Mouse (Mus musculus) spleen, adult 2 months (tissue): ENCODE measurements around the gene Sgcd. TPM values are rescaled to one million over a fixed set of nuclear protein-coding genes. Genes with fewer than 3 reads are reported as not detected.
"Not testable (repeated sequence)": the region's sequence is repeated elsewhere in the genome, so short reads cannot be mapped to it uniquely, and the experiment has no call there.

Source experiments
- DNase-seq, 2 experiments: peaks; one replicate each; pipeline versions ENCODE4 v3.0.0 to v3.0.0-alpha.2; 2012 to 2021; ENCODE audit warnings: low spot score in 2 of 2, low read depth in 1 of 2
- H3K27ac ChIP-seq: fragments of 200-500 bp; 2 replicates; pipeline ENCODE4 v1.5.1; 2012; ENCODE audit warnings: low read length, inconsistent platforms; ENCODE audit not compliant: insufficient read depth
- H3K27me3 ChIP-seq: fragments of 200-500 bp; 2 replicates; pipeline ENCODE4 v1.6.1; 2012; ENCODE audit warnings: mild to moderate bottlenecking, moderate library complexity, low read length, inconsistent platforms; ENCODE audit not compliant: control insufficient read depth, insufficient read depth
- H3K36me3 ChIP-seq: fragments of 200-500 bp; 2 replicates; pipeline ENCODE4 v1.6.1; 2012; ENCODE audit warnings: mild to moderate bottlenecking, low read length, inconsistent platforms; ENCODE audit not compliant: control insufficient read depth, insufficient read depth
- H3K4me1 ChIP-seq: fragments of 200-500 bp; 2 replicates; pipeline ENCODE4 v1.6.1; 2011; ENCODE audit warnings: inconsistent platforms; ENCODE audit not compliant: control insufficient read depth, insufficient read depth, insufficient read length
- H3K4me3 ChIP-seq: fragments of 200-500 bp; 2 replicates; pipeline ENCODE4 v1.5.1; 2011; ENCODE audit warnings: mild to moderate bottlenecking, inconsistent platforms; ENCODE audit not compliant: insufficient read depth, insufficient read length; ENCODE audit errors: extremely low read depth
- CTCF ChIP-seq: fragments of 200-500 bp; IDR thresholded peaks from 2 replicates; pipeline ENCODE4 v1.5.1; 2011; ENCODE audit warnings: mild to moderate bottlenecking, inconsistent platforms; ENCODE audit not compliant: insufficient read depth, insufficient read length, insufficient replicate concordance; ENCODE audit errors: extremely low read depth
- POLR2A ChIP-seq: fragments of 200-500 bp; IDR thresholded peaks from 2 replicates; pipeline ENCODE4 v1.6.1; 2011; ENCODE audit warnings: low read depth, low read length, inconsistent platforms
- WGBS: fragments of 180-500 bp; shearing (Covaris S2); methylation state at CpG from one replicate; pipeline ENCODE4 v1.1.7; 2018; 5-methylcytosine and 5-hydroxymethylcytosine counted together
- polyA plus RNA-seq: library from polyadenylated mRNA; depleted of rRNA; stranded (reverse); fragments of >200 nt; gene quantifications from 2 replicates; pipeline ENCODE4 v1.2.3, GENCODE M21; 2012

Sgcd gene
- polyA plus RNA-seq, 1 experiment, result 0.07 TPM

DNA sequence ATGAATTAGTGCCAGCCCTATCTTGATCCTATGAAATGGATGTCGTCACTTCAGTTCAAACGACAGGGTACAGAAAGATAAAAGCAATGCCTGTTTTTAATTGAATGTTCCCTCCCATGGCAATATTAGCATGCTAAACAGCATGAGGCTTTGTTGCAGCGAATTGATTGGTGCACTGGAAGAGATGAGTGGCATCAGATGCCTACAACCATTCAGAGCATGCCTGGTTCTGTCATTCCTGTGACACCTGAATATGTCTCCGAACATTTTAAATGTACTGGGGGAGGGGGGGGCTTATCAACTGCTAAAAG is 210.9 kb downstream of the Sgcd start:
- H3K27ac ChIP-seq, result no peak overlapping the region
- DNase-seq, result no peak
- WGBS, result 74% methylated on average over 4 of the region's 4 CpGs
- no peak for TF ChIP-seq POLR2A
- TF ChIP-seq CTCF, result no peak
- H3K36me3 ChIP-seq, result no peaks in the 10 kb centered on the region
- no peak overlapping the region for H3K4me3 ChIP-seq
- no peaks in the 10 kb centered on the region for H3K4me1 ChIP-seq
- no peaks in the 10 kb centered on the region for H3K27me3 ChIP-seq

DNA sequence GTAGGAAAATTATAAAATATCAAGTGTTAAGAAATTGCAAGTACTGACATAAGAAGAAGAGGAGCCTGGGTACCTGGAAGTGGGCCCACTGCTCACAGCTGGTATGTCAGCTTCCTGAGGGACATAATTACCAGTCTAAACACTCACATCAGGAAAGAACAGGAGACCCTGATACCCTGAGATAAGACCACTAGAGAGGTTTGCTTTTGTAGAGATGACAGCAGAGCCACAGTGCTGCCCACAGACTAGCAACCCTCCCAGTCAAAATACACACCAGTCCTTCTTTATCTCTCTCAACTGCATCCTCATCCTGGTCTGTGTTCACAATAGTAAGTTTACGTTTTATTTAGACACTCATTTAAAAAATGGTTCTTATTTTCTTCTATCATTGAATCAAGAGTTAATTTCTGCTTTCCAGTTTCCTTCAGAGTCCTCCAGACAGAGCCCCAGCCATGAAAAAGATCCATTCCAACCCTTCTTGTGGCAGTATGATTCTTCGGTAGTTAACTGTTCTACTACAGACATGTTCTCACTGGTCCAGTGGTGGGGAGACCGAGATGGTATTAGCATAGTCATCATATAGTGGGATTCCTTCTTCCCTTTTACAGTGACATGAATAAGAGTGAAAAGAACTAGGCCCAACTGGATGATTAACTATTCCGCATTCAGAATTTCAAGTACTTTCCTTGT is 211.4 kb downstream of the Sgcd start:
- no peak for TF ChIP-seq POLR2A
- no peak for TF ChIP-seq CTCF
- DNase-seq, result no peak
- WGBS, result 74% methylated on average over 4 of the region's 4 CpGs
- H3K36me3 ChIP-seq, result no peaks in the 10 kb centered on the region
- no peak overlapping the region for H3K27ac ChIP-seq
- H3K4me3 ChIP-seq, result no peak overlapping the region
- no peaks in the 10 kb centered on the region for H3K4me1 ChIP-seq
- no peaks in the 10 kb centered on the region for H3K27me3 ChIP-seq

DNA sequence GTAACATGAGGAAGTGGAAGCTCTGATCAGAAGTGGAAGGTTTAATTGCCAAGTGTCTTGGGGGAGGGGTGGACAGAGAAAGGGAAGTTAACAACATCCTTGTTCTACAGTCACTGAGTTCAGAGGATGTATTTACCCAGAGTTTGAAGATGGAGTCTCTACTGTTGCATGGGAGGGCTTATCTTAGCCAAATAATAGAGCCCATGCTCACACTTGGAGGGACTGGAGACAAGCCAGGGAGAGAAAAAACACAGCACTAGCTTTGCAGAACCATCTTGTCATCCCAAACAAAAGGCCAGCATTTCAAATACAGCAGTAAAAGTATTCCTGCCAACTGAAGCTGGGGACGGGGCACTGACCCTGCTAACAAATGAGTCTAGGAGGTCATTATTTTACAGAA is 212.8 kb downstream of the Sgcd start:
- Histone ChIP-seq H3K4me3 (no peak overlapping the region), H3K27me3 (no peaks in the 10 kb centered on the region), H3K4me1 (no peaks in the 10 kb centered on the region), H3K27ac (no peak overlapping the region), H3K36me3 (no peaks in the 10 kb centered on the region)
- TF ChIP-seq POLR2A (no peak), CTCF (no peak)
- 62% methylated on average over 1 of the region's 1 CpGs for WGBS
- no peak for DNase-seq

DNA sequence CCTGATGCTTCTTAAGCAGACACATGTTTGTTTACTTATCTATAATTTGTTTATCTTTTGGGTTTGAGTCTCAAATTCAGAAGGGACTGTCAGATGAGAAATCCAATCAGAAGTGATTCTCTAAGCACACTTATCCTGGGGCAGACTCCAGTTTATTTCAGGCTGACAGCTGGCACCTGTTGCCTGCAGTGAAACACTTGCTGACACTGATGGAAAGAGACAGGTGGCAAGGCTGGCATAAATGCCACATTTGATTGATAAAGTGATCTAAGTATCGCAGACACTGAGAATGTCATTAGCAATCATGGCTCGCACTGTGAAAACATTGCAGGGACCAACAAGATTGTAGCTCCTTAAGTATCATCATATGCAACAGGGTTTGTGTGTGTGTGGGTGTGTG is 222.9 kb downstream of the Sgcd start:
- no peak overlapping the region for H3K4me3 ChIP-seq
- 93% methylated on average over 2 of the region's 2 CpGs for WGBS
- no peak for DNase-seq
- H3K4me1 ChIP-seq, result no peaks in the 10 kb centered on the region
- TF ChIP-seq POLR2A, result no peak
- TF ChIP-seq CTCF, result no peak
- no peak overlapping the region for H3K27ac ChIP-seq
- no peaks in the 10 kb centered on the region for H3K36me3 ChIP-seq
- no peaks in the 10 kb centered on the region for H3K27me3 ChIP-seq

DNA sequence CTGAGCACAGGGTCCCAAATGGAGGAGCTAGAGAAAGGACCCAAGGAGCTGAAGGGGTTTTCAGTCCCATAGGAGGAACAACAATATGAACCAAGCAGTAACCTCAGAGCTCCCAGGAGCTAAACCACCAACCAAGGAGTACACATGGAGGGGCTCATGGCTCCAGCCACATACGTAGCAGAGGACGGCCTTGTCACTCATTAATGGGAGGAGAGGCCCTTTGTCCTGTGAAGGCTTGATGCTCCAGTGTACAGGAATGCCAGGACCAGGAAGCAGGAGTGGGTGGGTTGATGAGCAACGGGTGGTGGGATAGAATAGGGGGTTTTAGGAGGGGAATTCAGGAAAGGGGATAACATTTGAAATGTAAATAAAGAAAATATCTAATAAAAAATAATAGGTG is 225.2 kb downstream of the Sgcd start:
- 78% methylated on average over 3 of the region's 3 CpGs for WGBS
- not testable (repeated sequence) for H3K4me1 ChIP-seq, H3K36me3 ChIP-seq, H3K27ac ChIP-seq, DNase-seq, H3K27me3 ChIP-seq, H3K4me3 ChIP-seq

- no peaks in the 10 kb centered on the region for H3K27me3 ChIP-seq
- TF ChIP-seq CTCF, result no peak
- no peak overlapping the region for H3K27ac ChIP-seq
- H3K4me3 ChIP-seq, result no peak overlapping the region
- no peaks in the 10 kb centered on the region for H3K4me1 ChIP-seq
- no peak for DNase-seq
- H3K36me3 ChIP-seq, result no peaks in the 10 kb centered on the region
- 90% methylated on average over 4 of the region's 4 CpGs for WGBS
Measured at GRCm38 (mm10) chr11:47759015-47759414, 229.8 kb downstream of the Sgcd start.

GRCm38 (mm10) chr11:47742806-47743205 is 246.0 kb downstream of the Sgcd start:
- no peak for DNase-seq
- Histone ChIP-seq H3K27me3 (no peaks in the 10 kb centered on the region), H3K27ac (no peak overlapping the region), H3K4me1 (no peaks in the 10 kb centered on the region), H3K36me3 (no peaks in the 10 kb centered on the region), H3K4me3 (no peak overlapping the region)
- 75% methylated on average over 2 of the region's 2 CpGs for WGBS
- TF ChIP-seq CTCF (no peak), POLR2A (no peak)
